Mouse (Mus musculus): Measurements from ENCODE around the gene Ptprn.

DNA sequence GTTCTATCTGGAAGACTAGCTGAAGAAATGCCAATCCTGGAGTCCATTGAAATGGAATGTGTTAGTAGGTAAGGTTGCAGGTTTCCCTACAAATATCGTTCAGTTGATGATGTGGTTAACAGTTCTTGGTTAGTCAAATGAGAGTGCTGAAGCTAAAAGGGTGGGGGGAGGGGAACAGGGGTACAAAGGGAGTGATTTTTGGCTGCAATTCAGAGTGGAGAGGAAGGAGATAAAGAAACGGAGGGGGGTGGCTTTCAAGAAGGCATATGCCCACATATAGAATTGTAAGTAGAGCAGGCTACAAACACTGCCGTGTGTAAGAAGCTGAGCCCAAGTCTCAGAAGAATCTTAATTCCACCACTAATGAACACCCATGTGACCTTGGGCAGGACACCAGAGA, 38.8 kb downstream of the Ptprn start:
- TF ChIP-seq CTCF (IDR thresholded peaks at IDR 0.05; ENCODE audit: borderline replicate concordance, insufficient read depth, low read depth, low read length) (no peak), POLR2A (IDR thresholded peaks at IDR 0.05; ENCODE audit: borderline replicate concordance, insufficient read depth, low read length) (no peak)

Data from cerebellum, adult 2 months (tissue).